Mouse (Mus musculus): Measurements from ENCODE around the gene Ptges3l. TPM values are rescaled to one million over a fixed set of nuclear protein-coding genes. Genes with fewer than 3 reads are reported as not detected.
"Not testable (repeated sequence)": the region's sequence is repeated elsewhere in the genome, so short reads cannot be mapped to it uniquely, and the experiment has no call there.

The Ptges3l gene
- polyA plus RNA-seq, 1 experiment from 2014 or later: 1.3 TPM

DNA sequence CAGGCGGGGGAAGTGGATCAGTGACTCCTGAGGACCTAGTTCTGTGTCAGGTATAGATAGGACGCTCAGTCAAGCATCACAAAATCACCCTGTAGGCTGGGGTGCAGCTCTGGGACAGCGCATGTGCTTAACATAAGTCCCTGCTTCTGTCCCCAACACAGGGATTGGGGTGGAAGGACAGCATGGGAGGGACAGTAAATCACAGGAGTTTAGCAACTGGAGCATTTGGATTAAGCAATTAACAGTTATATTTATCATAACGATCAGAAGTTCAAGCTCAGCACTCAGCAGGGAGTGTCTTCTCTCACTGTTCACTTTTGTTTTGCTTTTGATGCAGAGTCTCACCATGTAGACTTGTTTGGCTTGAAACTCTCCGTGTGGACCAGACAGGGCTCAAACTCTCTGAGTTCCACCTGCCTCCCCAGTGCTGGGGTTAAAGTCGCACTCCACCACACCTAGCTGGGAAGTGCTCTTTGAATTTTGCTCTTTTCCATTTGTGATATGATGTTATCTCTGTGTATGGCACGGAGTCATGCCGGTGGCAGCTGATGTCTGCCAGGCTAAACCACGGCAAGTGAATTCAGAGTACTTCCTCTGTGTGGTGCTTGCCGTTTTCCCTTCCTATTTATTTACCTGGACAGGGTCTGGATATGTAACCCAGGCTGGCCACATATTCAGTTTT, 27.1 kb upstream of the Ptges3l start:
- Histone ChIP-seq H3K4me3 (no peak overlapping the region; the same call in 1 of the 2 replicates), H3K27ac (no peak overlapping the region), H3K36me3 (peaks cover 19% of the 10 kb centered on the region), H3K27me3 (replicated peaks) (no peaks in the 10 kb centered on the region), H3K9me3 (replicated peaks) (no peaks in the 10 kb centered on the region), H3K4me1 (peaks cover 52% of the 10 kb centered on the region), H3K4me2 (no peak overlapping the region), H3K9ac (no peak overlapping the region)
- WGBS (ENCODE audit: insufficient replicate concordance): 53% methylated on average over 10 of the region's 10 CpGs
- ATAC-seq: no peak

GRCm38 (mm10) chr11:101451536-101451935, 26.4 kb upstream of the Ptges3l start:
- ATAC-seq: no peak
- Histone ChIP-seq H3K4me3 (no peak overlapping the region; the same call in 1 of the 2 replicates), H3K4me2 (no peak overlapping the region), H3K27ac (no peak overlapping the region), H3K9ac (no peak overlapping the region), H3K27me3 (replicated peaks) (no peaks in the 10 kb centered on the region), H3K36me3 (peaks cover 13% of the 10 kb centered on the region), H3K9me3 (replicated peaks) (no peaks in the 10 kb centered on the region), H3K4me1 (peaks cover 52% of the 10 kb centered on the region)
- WGBS (ENCODE audit: insufficient replicate concordance): 89% methylated on average over 10 of the region's 10 CpGs

DNA sequence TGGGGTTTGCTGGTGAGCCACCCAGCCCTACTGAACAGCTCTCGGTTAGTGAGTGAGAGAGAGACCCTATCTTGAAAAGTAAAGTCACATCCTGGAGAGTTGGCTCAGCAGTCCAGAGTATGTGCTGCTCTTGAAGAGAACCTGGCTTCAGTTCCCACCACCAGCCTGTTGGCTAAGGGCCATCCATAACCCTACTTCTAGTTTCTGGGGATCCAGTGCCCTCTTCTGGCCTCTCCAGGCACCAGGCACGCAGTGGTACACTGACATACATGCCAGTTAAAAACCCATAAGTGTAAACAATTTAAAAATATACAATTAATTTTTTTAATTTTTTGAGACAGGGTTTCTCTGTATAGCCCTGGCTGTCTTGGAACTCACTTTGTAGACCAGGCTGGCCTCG, 25.3 kb upstream of the Ptges3l start:
- H3K9me3 ChIP-seq (replicated peaks): no peaks in the 10 kb centered on the region
- no peaks in the 10 kb centered on the region for H3K27me3 ChIP-seq (replicated peaks)
- peaks cover 17% of the 10 kb centered on the region for H3K36me3 ChIP-seq
- 79% methylated on average over 3 of the region's 3 CpGs for WGBS (ENCODE audit: insufficient replicate concordance)
- H3K4me1 ChIP-seq: peaks cover 56% of the 10 kb centered on the region
- 0 out of 2 replicates have a peak overlapping the region, but pooled peaks have one; percentile 8 for H3K4me2 ChIP-seq
- H3K9ac ChIP-seq: no peak overlapping the region
- H3K4me3 ChIP-seq: no peak overlapping the region
- ATAC-seq: no peak
- no peak overlapping the region for H3K27ac ChIP-seq

- 65% methylated on average over 4 of the region's 4 CpGs for WGBS (ENCODE audit: insufficient replicate concordance)
- Histone ChIP-seq H3K4me3 (peak overlapping the region; percentile 81), H3K27ac (peak overlapping the region; percentile 96), H3K4me1 (peaks cover 61% of the 10 kb centered on the region), H3K4me2 (peak overlapping the region; percentile 85), H3K9ac (0 out of 2 replicates have a peak overlapping the region, but pooled peaks have one; percentile 85), H3K36me3 (peaks cover 25% of the 10 kb centered on the region)
- not testable (repeated sequence) for H3K9me3 ChIP-seq (replicated peaks); H3K27me3 ChIP-seq (replicated peaks); ATAC-seq
Observed at GRCm38 (mm10) chr11:101449596-101449995, 24.5 kb upstream of the Ptges3l start.

DNA sequence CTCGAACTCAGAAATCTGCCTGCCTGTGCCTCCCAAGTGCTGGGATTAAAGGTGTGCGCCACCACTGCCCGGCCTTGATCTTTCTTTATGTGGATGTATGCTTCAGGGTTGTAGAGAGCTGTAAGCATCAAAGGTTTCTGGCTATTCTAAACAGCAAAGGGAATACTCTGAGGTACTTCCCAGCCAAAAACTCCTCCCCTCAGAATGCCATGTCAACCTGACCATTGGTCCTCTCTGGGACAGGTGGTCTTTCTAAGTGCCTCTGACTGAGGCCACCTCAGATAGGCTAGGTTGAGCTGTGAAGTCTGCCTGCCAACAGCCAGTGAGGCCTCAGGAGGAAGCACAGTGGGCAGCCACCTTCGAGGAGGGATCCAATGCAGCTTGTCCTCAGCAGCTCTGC, 23.8 kb upstream of the Ptges3l start:
- H3K27me3 ChIP-seq (replicated peaks): no peaks in the 10 kb centered on the region
- H3K36me3 ChIP-seq: peaks cover 31% of the 10 kb centered on the region
- peak overlapping the region; percentile 85 for H3K9ac ChIP-seq
- peak overlapping the region; percentile 85 for H3K4me2 ChIP-seq
- H3K4me3 ChIP-seq: peak overlapping the region; percentile 81
- peak; percentile 36; the same call in 1 of the 2 replicates for ATAC-seq
- WGBS (ENCODE audit: insufficient replicate concordance): 42% methylated on average over 4 of the region's 4 CpGs
- peaks cover 68% of the 10 kb centered on the region for H3K4me1 ChIP-seq
- H3K9me3 ChIP-seq (replicated peaks): no peaks in the 10 kb centered on the region
- H3K27ac ChIP-seq: peak overlapping the region; percentile 96

DNA sequence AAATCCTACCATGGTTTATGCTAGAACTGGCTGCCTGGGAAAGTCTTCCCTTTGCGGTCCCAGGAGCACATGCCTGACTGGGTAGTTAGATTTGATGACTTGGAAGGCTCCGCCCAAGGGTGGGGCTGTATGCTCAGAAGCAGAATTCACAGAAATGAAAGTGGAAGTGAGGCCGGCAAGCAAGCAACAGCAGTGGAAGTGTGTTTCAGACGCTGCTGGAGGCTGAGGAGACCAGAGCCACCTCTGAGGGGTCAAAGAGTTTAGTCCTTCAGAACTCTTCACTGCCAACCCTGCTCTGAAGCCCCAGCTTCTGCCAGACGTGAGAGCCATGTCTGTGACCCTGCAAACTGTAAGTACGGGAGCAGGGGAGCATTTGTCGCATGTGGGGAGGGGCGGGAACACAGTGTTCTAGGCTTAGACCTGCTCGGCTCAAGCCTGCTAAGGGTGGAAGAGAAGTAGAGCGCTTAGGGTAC, 23.2 kb upstream of the Ptges3l start, which contains the start of gene Ifi35:
Gene Ifi35 (plus strand): TSS at position 134 of the 473 bp plus-strand sequence.
- ATAC-seq: peak; percentile 89
- Histone ChIP-seq H3K4me2 (peak within 1 kb of the TSS; percentile 85), H3K27me3 (replicated peaks) (no peaks in the 10 kb centered on the region), H3K9me3 (replicated peaks) (no peaks in the 10 kb centered on the region), H3K36me3 (peaks cover 31% of the 10 kb centered on the region), H3K9ac (peak within 1 kb of the TSS; percentile 85), H3K4me3 (peak within 1 kb of the TSS; percentile 81), H3K4me1 (peaks cover 74% of the 10 kb centered on the region), H3K27ac (peak within 1 kb of the TSS; percentile 96)
- 6% methylated on average over 10 of the region's 10 CpGs for WGBS (ENCODE audit: insufficient replicate concordance)

GRCm38 (mm10) chr11:101447786-101448185, 22.7 kb upstream of the Ptges3l start:
- Histone ChIP-seq H3K9me3 (replicated peaks) (no peaks in the 10 kb centered on the region), H3K4me1 (peaks cover 79% of the 10 kb centered on the region), H3K36me3 (peaks cover 35% of the 10 kb centered on the region), H3K9ac (no peak overlapping the region; the same call in 1 of the 2 replicates), H3K4me2 (peak overlapping the region; percentile 85), H3K27me3 (replicated peaks) (no peaks in the 10 kb centered on the region), H3K27ac (peak overlapping the region; percentile 96), H3K4me3 (peak overlapping the region; percentile 81)
- 79% methylated on average over 5 of the region's 5 CpGs for WGBS (ENCODE audit: insufficient replicate concordance)
- no peak for ATAC-seq

- peaks cover 71% of the 10 kb centered on the region for H3K4me1 ChIP-seq
- not testable (repeated sequence) for H3K9ac ChIP-seq; H3K9me3 ChIP-seq (replicated peaks); H3K27me3 ChIP-seq (replicated peaks); H3K4me3 ChIP-seq; H3K4me2 ChIP-seq; H3K27ac ChIP-seq; ATAC-seq
- WGBS (ENCODE audit: insufficient replicate concordance): 78% methylated on average over 8 of the region's 8 CpGs
- H3K36me3 ChIP-seq: peaks cover 36% of the 10 kb centered on the region
Observed at GRCm38 (mm10) chr11:101446860-101447259, 21.7 kb upstream of the Ptges3l start.

- ATAC-seq: no peak
- no peaks in the 10 kb centered on the region for H3K9me3 ChIP-seq (replicated peaks)
- H3K9ac ChIP-seq: no peak overlapping the region
- peaks cover 36% of the 10 kb centered on the region for H3K36me3 ChIP-seq
- no peak overlapping the region for H3K4me3 ChIP-seq
- peaks cover 66% of the 10 kb centered on the region for H3K4me1 ChIP-seq
- no peaks in the 10 kb centered on the region for H3K27me3 ChIP-seq (replicated peaks)
- no peak overlapping the region for H3K4me2 ChIP-seq
- peak overlapping the region; percentile 71 for H3K27ac ChIP-seq
- WGBS (ENCODE audit: insufficient replicate concordance): 54% methylated on average over 1 of the region's 1 CpGs
Observed at GRCm38 (mm10) chr11:101446319-101446718, 21.2 kb upstream of the Ptges3l start.

DNA sequence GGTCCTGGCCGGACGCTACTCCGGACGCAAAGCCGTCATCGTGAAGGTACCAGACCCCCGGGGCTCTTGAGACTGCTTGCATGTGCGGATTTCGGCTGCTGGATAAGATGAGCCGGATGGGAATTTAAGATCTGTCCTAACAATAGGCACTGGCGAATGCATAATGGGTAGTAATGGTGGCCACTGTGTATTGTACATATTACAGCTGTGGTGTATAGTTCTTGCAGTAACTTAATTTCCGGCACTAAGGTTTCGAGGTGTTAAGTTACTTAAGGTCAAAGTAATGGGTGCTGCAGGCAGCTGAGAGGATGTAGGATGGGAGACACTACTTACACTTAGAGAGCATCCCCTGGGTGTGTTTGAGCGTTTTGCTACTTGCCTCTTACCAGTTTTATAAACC, 17.6 kb upstream of the Ptges3l start:
- peaks cover 36% of the 10 kb centered on the region for H3K36me3 ChIP-seq
- peak overlapping the region; percentile 92 for H3K9ac ChIP-seq
- 2% methylated on average over 14 of the region's 14 CpGs for WGBS (ENCODE audit: insufficient replicate concordance)
- no peaks in the 10 kb centered on the region for H3K27me3 ChIP-seq (replicated peaks)
- H3K4me1 ChIP-seq: peaks cover 33% of the 10 kb centered on the region
- ATAC-seq: no peak
- peak overlapping the region; percentile 90 for H3K4me2 ChIP-seq
- H3K27ac ChIP-seq: peak overlapping the region; percentile 83
- no peaks in the 10 kb centered on the region for H3K9me3 ChIP-seq (replicated peaks)
- H3K4me3 ChIP-seq: peak overlapping the region; percentile 89

DNA sequence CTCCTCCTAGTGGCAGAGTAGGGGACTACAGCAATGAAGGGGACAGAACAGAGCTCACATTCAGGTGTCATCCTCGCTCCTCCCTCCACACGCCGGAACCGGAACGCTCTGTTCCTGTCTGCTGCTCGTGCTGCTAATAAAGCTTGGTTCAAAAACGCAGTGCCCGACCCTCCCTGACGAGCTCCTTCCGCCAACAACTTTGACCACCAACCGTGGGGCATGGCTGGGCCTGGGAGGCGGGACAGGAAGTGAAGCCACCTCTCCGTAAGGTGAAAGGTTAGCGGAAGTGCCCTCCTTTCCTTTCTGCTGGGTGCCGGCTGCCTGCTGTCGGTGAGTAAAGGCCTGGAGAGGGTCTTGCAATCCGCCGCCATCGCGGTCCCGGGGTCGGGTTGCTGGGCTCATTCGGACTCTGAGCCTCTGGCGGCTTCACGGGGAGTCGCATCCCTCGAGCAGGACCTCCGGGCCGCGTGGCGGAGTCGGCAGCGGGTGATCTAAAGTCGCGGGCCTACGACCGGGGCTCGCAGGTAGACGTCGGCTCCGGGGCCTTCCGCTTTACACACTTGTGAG, 17.1 kb upstream of the Ptges3l start, which contains the start of gene Rpl27:
Gene Rpl27 (plus strand): TSS at position 172 of the 567 bp plus-strand sequence.
- H3K27me3 ChIP-seq (replicated peaks): no peaks in the 10 kb centered on the region
- peak within 1 kb of the TSS; percentile 92 for H3K9ac ChIP-seq
- under 1% methylated on average over 42 of the region's 42 CpGs for WGBS (ENCODE audit: insufficient replicate concordance)
- H3K9me3 ChIP-seq (replicated peaks): no peaks in the 10 kb centered on the region
- H3K36me3 ChIP-seq: peaks cover 36% of the 10 kb centered on the region
- H3K4me1 ChIP-seq: peaks cover 28% of the 10 kb centered on the region
- peak within 1 kb of the TSS; percentile 89 for H3K4me3 ChIP-seq
- H3K4me2 ChIP-seq: peak within 1 kb of the TSS; percentile 90
- H3K27ac ChIP-seq: peak within 1 kb of the TSS; percentile 83
- ATAC-seq: peak; percentile 97
